Mouse (Mus musculus) kidney, adult 2 months (tissue): ENCODE results near the gene Scgb1a1.

ENCODE experiments used
- CTCF ChIP-seq: fragments of 200-500 bp; conservative IDR thresholded peaks from 2 replicates; pipeline ENCODE4 v1.5.1; 2011; ENCODE audit warnings: low read depth, mild to moderate bottlenecking, control low read depth, low read length, moderate library complexity, mixed read lengths; ENCODE audit not compliant: insufficient read depth, insufficient read length
- POLR2A ChIP-seq: fragments of 200-500 bp; IDR thresholded peaks from one replicate; pipeline ENCODE4 v1.6.1; 2011; ENCODE audit warnings: low read depth, low read length, control low read depth

DNA sequence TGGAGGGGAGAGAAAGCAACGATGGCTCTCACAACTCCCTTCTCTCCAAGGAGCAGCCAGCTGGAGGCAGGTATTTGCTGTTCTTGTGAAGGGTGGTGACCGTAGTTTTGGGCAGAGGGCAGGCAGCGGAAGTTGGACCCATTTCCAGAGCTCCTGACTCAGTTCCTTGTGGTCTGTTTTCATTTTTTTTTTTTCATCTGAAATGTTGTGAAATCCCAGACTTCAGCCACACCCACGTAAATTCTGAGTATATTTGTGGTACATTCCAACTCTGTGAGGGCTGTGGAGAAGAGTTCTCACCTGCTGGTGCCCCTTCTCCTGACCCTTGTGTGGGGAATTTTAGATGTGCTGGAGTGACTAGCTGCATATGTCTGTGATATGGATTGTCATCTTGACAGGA is 27.7 kb downstream of the Scgb1a1 start:
- no peak for TF ChIP-seq CTCF
- TF ChIP-seq POLR2A = no peak
